Mouse (Mus musculus): Measurements from ENCODE around the gene Gdpd1.

- no peak for TF ChIP-seq CTCF (IDR thresholded peaks at IDR 0.05)
- no peak for TF ChIP-seq EP300 (IDR thresholded peaks at IDR 0.05)
Measured at GRCm38 (mm10) chr11:87022765-87023164, 51.1 kb downstream of the Gdpd1 start.

Measured in lung, postnatal 0 days (tissue).